Mouse (Mus musculus) small intestine, adult 2 months (tissue): ENCODE measurements around the gene Strap.

Experiments
- CTCF ChIP-seq: fragments of 200-500 bp; IDR thresholded peaks from 2 replicates; pipeline ENCODE4 v1.5.1; 2012; ENCODE audit warnings: low read depth, mild to moderate bottlenecking, control low read depth, inconsistent platforms, low read length, moderate library complexity, mixed read lengths; ENCODE audit not compliant: insufficient replicate concordance, insufficient read length; ENCODE audit errors: extremely low read depth
- POLR2A ChIP-seq: fragments of 200-500 bp; IDR thresholded peaks from 2 replicates; pipeline ENCODE4 v1.6.1; 2012; ENCODE audit warnings: low read depth, mild to moderate bottlenecking, control low read depth, inconsistent platforms, low read length, moderate library complexity

GRCm38 (mm10) chr6:137799253-137799652, 64.4 kb downstream of the Strap start:
- no peak for TF ChIP-seq CTCF
- no peak for TF ChIP-seq POLR2A
